ENCODE assay signal across 8 mouse cellular contexts in genomic region chr4:141809850-141810464, GRCm38 (mm10). TPM values are rescaled to one million over a fixed set of nuclear protein-coding genes. Genes with fewer than 3 reads are reported as not detected.
DNase-seq lines count a peak whose midpoint lies in the region; ATAC-seq and TF ChIP-seq lines count a peak whose summit lies in the region.

No protein-coding gene starts in this region.

- no peak overlapping the region for H3K4me2 ChIP-seq in lung, postnatal 0 days (replicated peaks; ENCODE audit: low read depth, low read length)
- no peak overlapping the region for H3K4me2 ChIP-seq in stomach, embryonic 14.5 days (replicated peaks; ENCODE audit: low read depth, low read length)
- no peak overlapping the region for H3K4me2 ChIP-seq in kidney, embryonic 15.5 days

- CTCF ChIA-PET in Patski (lab: Charles Lee), result interaction anchor here (0.8 to 2.9 kb wide), 7 partner anchors 13 to 288 kb away, joined by 3 to 19 read pairs (median 4); partner anchors contain the start of genes Casp9 and Cela2a

- no peak for TF ChIP-seq EP300 in lung, postnatal 0 days (IDR thresholded peaks at IDR 0.05)

- ATAC-seq in Patski, result no peak
- ATAC-seq in erythroblast, adult 5-6 weeks (replicated peaks; ENCODE audit: low FRiP score, poor library complexity, severe bottlenecking), result peak; percentile 48; the same call in 1 of the 2 replicates
- 0 out of 2 replicates have a peak, but pooled peaks have one; percentile 37 for ATAC-seq in lung, postnatal 0 days
- 0 out of 2 replicates have a peak, but pooled peaks have one; percentile 17 for ATAC-seq in stomach, embryonic 14.5 days (ENCODE audit: insufficient number of reproducible peaks, insufficient read depth, low FRiP score, low read depth)
- ATAC-seq in kidney, embryonic 15.5 days (replicated peaks; ENCODE audit: low FRiP score), result no peak

- H3K4me1 ChIP-seq in lung, postnatal 0 days (ENCODE audit: insufficient read depth, low read depth, low read length), result no peaks in the 10 kb centered on the region
- H3K4me1 ChIP-seq in stomach, embryonic 14.5 days (ENCODE audit: control insufficient read depth, insufficient read depth, low read length), result no peaks in the 10 kb centered on the region
- no peaks in the 10 kb centered on the region for H3K4me1 ChIP-seq in kidney, embryonic 15.5 days

- no peak overlapping the region for H3K27ac ChIP-seq in left cerebral cortex, adult 2 months
- no peak overlapping the region for H3K27ac ChIP-seq in lung, postnatal 0 days (ENCODE audit: low read length)
- no peak overlapping the region for H3K27ac ChIP-seq in stomach, embryonic 14.5 days (ENCODE audit: low read length)
- H3K27ac ChIP-seq in kidney, embryonic 15.5 days, result no peak overlapping the region

- H3K36me3 ChIP-seq in lung, postnatal 0 days (ENCODE audit: insufficient read depth, low read length), result peaks cover 67% of the 10 kb centered on the region
- peaks cover 72% of the 10 kb centered on the region for H3K36me3 ChIP-seq in stomach, embryonic 14.5 days (ENCODE audit: control insufficient read depth, insufficient read depth, low read length)
- peaks cover 100% of the 10 kb centered on the region for H3K36me3 ChIP-seq in kidney, embryonic 15.5 days

- H3K9ac ChIP-seq in lung, postnatal 0 days (replicated peaks; ENCODE audit: low read depth), result no peak overlapping the region
- H3K9ac ChIP-seq in stomach, embryonic 14.5 days (replicated peaks; ENCODE audit: low read depth, low read length), result no peak overlapping the region
- no peak overlapping the region for H3K9ac ChIP-seq in kidney, embryonic 15.5 days

- H3K27me3 ChIP-seq in Patski, result no peaks in the 10 kb centered on the region
- no peaks in the 10 kb centered on the region for H3K27me3 ChIP-seq in lung, postnatal 0 days (replicated peaks; ENCODE audit: insufficient read depth, low read length)
- H3K27me3 ChIP-seq in stomach, embryonic 14.5 days (ENCODE audit: control insufficient read depth, insufficient read depth, low read length), result no peaks in the 10 kb centered on the region
- no peaks in the 10 kb centered on the region for H3K27me3 ChIP-seq in kidney, embryonic 15.5 days

- peak; percentile 54 for TF ChIP-seq CTCF in left cerebral cortex, adult 2 months (IDR thresholded peaks at IDR 0.05)
- peak; percentile 59 for TF ChIP-seq CTCF in Patski (IDR thresholded peaks at IDR 0.05)
- TF ChIP-seq CTCF in lung, postnatal 0 days (IDR thresholded peaks at IDR 0.05), result peak; percentile 75

- 78% methylated on average over 8 of the region's 8 CpGs for WGBS in lung, postnatal 0 days
- 80% methylated on average over 8 of the region's 8 CpGs for WGBS in stomach, embryonic 14.5 days
- WGBS in kidney, embryonic 15.5 days, result 81% methylated on average over 8 of the region's 8 CpGs

- intact Hi-C loops in left cerebral cortex, adult 2 months (cut with DNase I), result loop anchor here (2.0 kb wide), 1 partner anchor 43 kb away; no protein-coding TSS in a partner anchor

- DNase-seq in left cerebral cortex, adult 2 months (ENCODE audit: extremely low spot score in 1 of 2, low spot score in 2 of 2), result no peak
- no peak for DNase-seq in left cerebral cortex, adult 8-10 months (ENCODE audit: low spot score in 2 of 2)
- DNase-seq in Patski (ENCODE audit: low read depth, low spot score), result no peak
- peak; percentile 27 for DNase-seq in lung, postnatal 0 days (ENCODE audit: low spot score)
- no peak for DNase-seq in cerebellum, postnatal 25 days

- H3K4me3 ChIP-seq in left cerebral cortex, adult 2 months, result no peak overlapping the region
- H3K4me3 ChIP-seq in lung, postnatal 0 days (ENCODE audit: low read depth, low read length), result no peak overlapping the region
- H3K4me3 ChIP-seq in stomach, embryonic 14.5 days (ENCODE audit: low read depth, low read length), result no peak overlapping the region
- H3K4me3 ChIP-seq in kidney, embryonic 15.5 days (replicated peaks), result no peak overlapping the region

- POLR2A ChIA-PET in Patski (lab: Charles Lee), result no interaction called here

- in situ Hi-C loops in Patski (cut with MboI; ENCODE audit: low pct_unique_long_range_greater_than_20kb), result loop anchor here (5.0 kb wide), 2 partner anchors 32 to 147 kb away; no protein-coding TSS in a partner anchor

- H3K9me3 ChIP-seq in lung, postnatal 0 days (ENCODE audit: low read length), result no peaks in the 10 kb centered on the region
- H3K9me3 ChIP-seq in stomach, embryonic 14.5 days (ENCODE audit: control insufficient read depth, low read depth, low read length), result no peaks in the 10 kb centered on the region
- H3K9me3 ChIP-seq in kidney, embryonic 15.5 days (replicated peaks), result no peaks in the 10 kb centered on the region

RNA-seq across cellular contexts. Expression of gene Cela2a, which starts 16.0 kb away (rescaled TPM):
- not detected for total RNA-seq in left cerebral cortex, adult 2 months (2021)
- total RNA-seq in left cerebral cortex, adult 8-10 months (2022), result not detected
- not detected for polyA plus RNA-seq in Patski (2021)
- not detected in 2 replicates for total RNA-seq in erythroblast, adult 5-6 weeks (2015; ENCODE audit: low replicate concordance)
- not detected in 2 replicates for total RNA-seq in erythroblast, adult 5-6 weeks (2017; ENCODE audit: low replicate concordance)
- polyA plus RNA-seq in lung, postnatal 0 days (2015; fragmentation: Nextera tagmentation; extraction: Ambion mirVana), result not detected in 2 replicates
- polyA plus RNA-seq in stomach, embryonic 14.5 days (2014; fragmentation: Nextera tagmentation; extraction: Ambion mirVana), result 0.73 TPM in 1 of 2 replicates, not detected in the other
- polyA plus RNA-seq in kidney, embryonic 15.5 days (2015; fragmentation: Nextera tagmentation; extraction: Ambion mirVana), result 0.19 TPM in 1 of 2 replicates, not detected in the other

RNA-seq across cellular contexts. Expression of gene Casp9, which starts 16.5 kb away (rescaled TPM):
- 10 to 100 TPM; 22.1 to 22.4 TPM for total RNA-seq in left cerebral cortex, adult 2 months (2021)
- 10 to 100 TPM; 23.3 to 30.5 (median 25.5) TPM for total RNA-seq in left cerebral cortex, adult 8-10 months (2022)
- 6.9 TPM for polyA plus RNA-seq in Patski (2021)
- total RNA-seq in erythroblast, adult 5-6 weeks (2015; ENCODE audit: low replicate concordance), result 4.4 and 10.0 TPM in 2 replicates
- total RNA-seq in erythroblast, adult 5-6 weeks (2017; ENCODE audit: low replicate concordance), result 4.2 and 4.3 TPM in 2 replicates
- 19.2 and 20.2 TPM in 2 replicates for polyA plus RNA-seq in lung, postnatal 0 days (2015; fragmentation: Nextera tagmentation; extraction: Ambion mirVana)
- polyA plus RNA-seq in stomach, embryonic 14.5 days (2014; fragmentation: Nextera tagmentation; extraction: Ambion mirVana), result 18.0 and 19.3 TPM in 2 replicates
- 23.7 and 25.8 TPM in 2 replicates for polyA plus RNA-seq in kidney, embryonic 15.5 days (2015; fragmentation: Nextera tagmentation; extraction: Ambion mirVana)

RNA-seq across cellular contexts. Expression of gene Dnajc16, which starts 19.2 kb away (rescaled TPM):
- total RNA-seq in left cerebral cortex, adult 2 months (2021), result 10 to 100 TPM; 43.4 to 43.7 TPM
- 10 to 100 TPM; 42.6 to 43.8 (median 42.8) TPM for total RNA-seq in left cerebral cortex, adult 8-10 months (2022)
- polyA plus RNA-seq in Patski (2021), result 14.5 TPM
- 0.38 and 5.0 TPM in 2 replicates for total RNA-seq in erythroblast, adult 5-6 weeks (2015; ENCODE audit: low replicate concordance)
- total RNA-seq in erythroblast, adult 5-6 weeks (2017; ENCODE audit: low replicate concordance), result 3.2 and 7.8 TPM in 2 replicates
- 3.3 and 3.7 TPM in 2 replicates for polyA plus RNA-seq in lung, postnatal 0 days (2015; fragmentation: Nextera tagmentation; extraction: Ambion mirVana)
- polyA plus RNA-seq in stomach, embryonic 14.5 days (2014; fragmentation: Nextera tagmentation; extraction: Ambion mirVana), result 3.7 and 5.0 TPM in 2 replicates
- 5.2 and 5.5 TPM in 2 replicates for polyA plus RNA-seq in kidney, embryonic 15.5 days (2015; fragmentation: Nextera tagmentation; extraction: Ambion mirVana)

RNA-seq across cellular contexts. Expression of gene Ctrc, which starts 36.2 kb away (rescaled TPM):
- not detected for total RNA-seq in left cerebral cortex, adult 2 months (2021)
- not detected for total RNA-seq in left cerebral cortex, adult 8-10 months (2022)
- not detected for polyA plus RNA-seq in Patski (2021)
- total RNA-seq in erythroblast, adult 5-6 weeks (2015; ENCODE audit: low replicate concordance), result not detected in 2 replicates
- total RNA-seq in erythroblast, adult 5-6 weeks (2017; ENCODE audit: low replicate concordance), result not detected in 2 replicates
- polyA plus RNA-seq in lung, postnatal 0 days (2015; fragmentation: Nextera tagmentation; extraction: Ambion mirVana), result not detected in 2 replicates
- not detected in 2 replicates for polyA plus RNA-seq in stomach, embryonic 14.5 days (2014; fragmentation: Nextera tagmentation; extraction: Ambion mirVana)
- polyA plus RNA-seq in kidney, embryonic 15.5 days (2015; fragmentation: Nextera tagmentation; extraction: Ambion mirVana), result not detected in 2 replicates

Comparison
In these comparisons a context has a peak if more than half of its experiments do, and no peak if none do; other contexts are left out.
1. ATAC-seq: peak in erythroblast, adult 5-6 weeks (single experiment), lung, postnatal 0 days (single experiment) and stomach, embryonic 14.5 days (single experiment); none in Patski (single experiment) and kidney, embryonic 15.5 days (single experiment).
2. Peak in every context shown above with its lines, with median percentiles within 50 percentile points of each other: CTCF ChIP-seq.